Mouse (Mus musculus): ENCODE measurements around the gene Dcaf11. TPM values are rescaled to one million over a fixed set of nuclear protein-coding genes. Genes with fewer than 3 reads are reported as not detected.

Gene Dcaf11
- polyA plus RNA-seq, 1 experiment from 2014 or later, result 53.9 TPM

DNA sequence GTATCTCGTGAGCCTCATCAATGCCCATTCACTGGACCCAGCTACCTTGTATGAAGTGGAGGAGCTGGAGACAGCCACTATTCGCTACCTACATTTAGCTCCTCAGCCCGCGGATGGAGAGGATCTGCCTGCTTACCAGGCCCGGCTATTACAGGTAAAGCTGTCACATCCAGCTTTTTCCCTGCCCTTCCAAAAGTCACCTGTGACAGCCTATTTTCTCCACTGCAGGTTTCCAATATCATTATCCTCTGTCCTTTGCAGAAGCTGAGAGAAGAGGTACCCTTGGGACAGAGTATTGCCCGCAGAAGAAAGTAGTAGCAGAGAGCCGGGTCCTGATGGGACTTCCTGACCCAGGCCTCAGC is 43.4 kb downstream of the Dcaf11 start, which contains the start of gene Irf9:
TSS of gene Irf9 (plus strand) at position 301 of the 362 bp plus-strand sequence.
- ATAC-seq (ENCODE audit: insufficient read depth), result no peak
- H3K4me1 ChIP-seq (ENCODE audit: insufficient read depth), result 0 out of 2 replicates have a peak, but pooled peaks cover 4% of the 10 kb centered on the region
- WGBS, result 84% methylated on average over 7 of the region's 7 CpGs
- peaks cover 68% of the 10 kb centered on the region for H3K36me3 ChIP-seq (ENCODE audit: insufficient read depth)
- TF ChIP-seq CTCF (IDR thresholded peaks at IDR 0.05; ENCODE audit: low read depth), result no peak
- H3K9ac ChIP-seq, result peak within 1 kb of the TSS; percentile 53
- no peaks in the 10 kb centered on the region for H3K9me3 ChIP-seq (ENCODE audit: low read depth, low read length)
- no peak for DNase-seq
- peak within 1 kb of the TSS; percentile 77 for H3K27ac ChIP-seq (ENCODE audit: low read depth)
- H3K4me3 ChIP-seq (ENCODE audit: low read depth, low read length), result peak within 1 kb of the TSS; percentile 32
- no peaks in the 10 kb centered on the region for H3K27me3 ChIP-seq (ENCODE audit: insufficient read depth, low read length)
- H3K4me2 ChIP-seq, result peak within 1 kb of the TSS; percentile 62

DNA sequence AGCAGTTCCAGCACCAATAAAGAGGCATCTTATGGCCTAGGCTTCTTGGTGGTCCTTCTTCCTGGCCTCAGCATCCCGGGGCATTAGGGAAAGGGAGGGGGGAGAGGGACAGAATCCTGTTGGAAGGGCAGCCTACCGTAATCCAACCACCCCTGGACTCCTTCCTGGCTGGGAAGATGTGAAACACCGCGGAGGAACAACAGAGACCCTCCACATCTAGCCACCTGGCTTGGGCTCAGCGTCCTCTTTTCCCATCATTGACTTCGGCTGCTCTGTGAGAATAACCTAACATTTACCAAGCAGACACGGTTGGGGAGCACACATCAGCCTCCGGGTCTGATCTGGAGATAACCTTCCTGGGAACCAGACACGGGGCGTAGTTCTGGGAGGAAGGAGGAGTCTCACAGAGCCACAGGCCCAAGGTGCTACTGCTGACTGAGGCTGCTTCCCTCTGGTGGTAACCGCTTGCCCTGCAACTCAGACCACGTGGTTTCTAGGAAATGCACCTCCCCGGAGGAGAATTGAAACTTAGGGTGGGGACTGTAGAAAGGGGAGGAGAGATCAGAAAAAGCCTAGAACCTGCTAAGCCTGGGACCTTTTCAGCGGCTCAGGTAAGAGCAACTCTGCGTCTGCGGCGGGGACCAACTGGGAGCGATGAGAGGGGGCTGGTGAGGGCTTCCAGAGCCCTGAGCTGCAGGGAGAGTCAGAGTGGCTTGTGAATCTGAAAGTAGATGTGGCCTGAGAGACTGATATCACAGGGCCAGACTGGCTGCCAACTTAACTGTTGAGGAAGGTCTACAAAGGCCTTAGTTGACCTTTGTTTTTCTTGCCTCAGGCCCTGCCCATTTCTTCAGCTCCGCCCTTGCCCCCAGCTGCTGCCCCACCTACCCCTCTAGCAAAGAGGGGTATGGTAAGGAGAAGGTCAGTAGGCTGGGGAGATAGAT is 44.1 kb downstream of the Dcaf11 start:
- DNase-seq (peak; percentile 94), ATAC-seq (ENCODE audit: insufficient read depth) (peak; percentile 92)
- peak overlapping the region; percentile 77 for H3K27ac ChIP-seq (ENCODE audit: low read depth)
- no peaks in the 10 kb centered on the region for H3K27me3 ChIP-seq (ENCODE audit: insufficient read depth, low read length)
- peaks cover 67% of the 10 kb centered on the region for H3K36me3 ChIP-seq (ENCODE audit: insufficient read depth)
- H3K9ac ChIP-seq, result peak overlapping the region; percentile 53
- H3K4me2 ChIP-seq, result peak overlapping the region; percentile 62
- peak overlapping the region; percentile 32 for H3K4me3 ChIP-seq (ENCODE audit: low read depth, low read length)
- H3K9me3 ChIP-seq (ENCODE audit: low read depth, low read length), result no peaks in the 10 kb centered on the region
- 0 out of 2 replicates have a peak, but pooled peaks cover 4% of the 10 kb centered on the region for H3K4me1 ChIP-seq (ENCODE audit: insufficient read depth)
- TF ChIP-seq CTCF (IDR thresholded peaks at IDR 0.05; ENCODE audit: low read depth), result peak; percentile 93
- WGBS, result 15% methylated on average over 19 of the region's 19 CpGs

DNA sequence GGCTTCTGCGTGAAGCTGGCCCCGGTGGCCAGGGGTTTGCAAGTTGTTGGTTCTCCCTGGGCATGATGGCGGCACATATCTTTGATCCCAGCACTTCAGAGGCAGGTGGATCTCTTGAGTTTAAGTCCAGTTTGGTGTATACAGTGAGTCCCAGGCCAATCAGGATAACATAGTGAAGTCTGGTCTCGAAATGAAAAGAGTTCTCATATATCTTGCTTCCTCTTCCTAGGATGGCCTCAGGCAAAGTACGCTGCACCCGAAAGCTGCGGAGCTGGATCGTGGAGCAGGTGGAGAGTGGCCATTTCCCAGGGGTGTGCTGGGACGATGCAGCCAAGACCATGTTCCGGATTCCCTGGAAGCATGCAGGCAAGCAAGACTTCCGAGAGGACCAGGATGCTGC is 45.0 kb downstream of the Dcaf11 start:
- no peak for DNase-seq
- peaks cover 66% of the 10 kb centered on the region for H3K36me3 ChIP-seq (ENCODE audit: insufficient read depth)
- no peaks in the 10 kb centered on the region for H3K27me3 ChIP-seq (ENCODE audit: insufficient read depth, low read length)
- WGBS, result 92% methylated on average over 11 of the region's 11 CpGs
- H3K9ac ChIP-seq, result no peak overlapping the region
- 0 out of 2 replicates have a peak, but pooled peaks cover 4% of the 10 kb centered on the region for H3K4me1 ChIP-seq (ENCODE audit: insufficient read depth)
- H3K4me3 ChIP-seq (ENCODE audit: low read depth, low read length), result peak overlapping the region; percentile 32; the same call in 1 of the 2 replicates
- peak overlapping the region; percentile 62 for H3K4me2 ChIP-seq
- no peak for TF ChIP-seq CTCF (IDR thresholded peaks at IDR 0.05; ENCODE audit: low read depth)
- 0 out of 2 replicates have a peak overlapping the region, but pooled peaks have one; percentile 77 for H3K27ac ChIP-seq (ENCODE audit: low read depth)
- no peak for ATAC-seq (ENCODE audit: insufficient read depth)
- no peaks in the 10 kb centered on the region for H3K9me3 ChIP-seq (ENCODE audit: low read depth, low read length)

- WGBS, result 87% methylated on average over 16 of the region's 16 CpGs
Observed at GRCm38 (mm10) chr14:55605743-55606459, 46.1 kb downstream of the Dcaf11 start.

GRCm38 (mm10) chr14:55608339-55608738 is 48.5 kb downstream of the Dcaf11 start:
- ATAC-seq (ENCODE audit: insufficient read depth), result no peak
- Histone ChIP-seq H3K36me3 (ENCODE audit: insufficient read depth) (peaks cover 40% of the 10 kb centered on the region), H3K4me3 (ENCODE audit: low read depth, low read length) (no peak overlapping the region), H3K9ac (no peak overlapping the region), H3K27me3 (ENCODE audit: insufficient read depth, low read length) (no peaks in the 10 kb centered on the region), H3K4me2 (no peak overlapping the region), H3K9me3 (ENCODE audit: low read depth, low read length) (no peaks in the 10 kb centered on the region), H3K4me1 (ENCODE audit: insufficient read depth) (0 out of 2 replicates have a peak, but pooled peaks cover 4% of the 10 kb centered on the region), H3K27ac (ENCODE audit: low read depth) (no peak overlapping the region)
- no peak for TF ChIP-seq CTCF (IDR thresholded peaks at IDR 0.05; ENCODE audit: low read depth)
- no peak for DNase-seq
- WGBS, result 93% methylated on average over 6 of the region's 6 CpGs

More at GRCm38 (mm10) chr14:55605743-55606459, 46.1 kb downstream of the Dcaf11 start:
- DNase-seq, result no peak
- H3K27ac ChIP-seq (ENCODE audit: low read depth), result no peak overlapping the region
- no peak overlapping the region for H3K4me2 ChIP-seq
- H3K36me3 ChIP-seq (ENCODE audit: insufficient read depth), result peaks cover 57% of the 10 kb centered on the region
- H3K4me1 ChIP-seq (ENCODE audit: insufficient read depth), result 0 out of 2 replicates have a peak, but pooled peaks cover 4% of the 10 kb centered on the region
- H3K9me3 ChIP-seq (ENCODE audit: low read depth, low read length), result no peaks in the 10 kb centered on the region
- no peaks in the 10 kb centered on the region for H3K27me3 ChIP-seq (ENCODE audit: insufficient read depth, low read length)
- TF ChIP-seq CTCF (IDR thresholded peaks at IDR 0.05; ENCODE audit: low read depth), result no peak
- no peak overlapping the region for H3K9ac ChIP-seq
- no peak for ATAC-seq (ENCODE audit: insufficient read depth)
- no peak overlapping the region for H3K4me3 ChIP-seq (ENCODE audit: low read depth, low read length)

DNA sequence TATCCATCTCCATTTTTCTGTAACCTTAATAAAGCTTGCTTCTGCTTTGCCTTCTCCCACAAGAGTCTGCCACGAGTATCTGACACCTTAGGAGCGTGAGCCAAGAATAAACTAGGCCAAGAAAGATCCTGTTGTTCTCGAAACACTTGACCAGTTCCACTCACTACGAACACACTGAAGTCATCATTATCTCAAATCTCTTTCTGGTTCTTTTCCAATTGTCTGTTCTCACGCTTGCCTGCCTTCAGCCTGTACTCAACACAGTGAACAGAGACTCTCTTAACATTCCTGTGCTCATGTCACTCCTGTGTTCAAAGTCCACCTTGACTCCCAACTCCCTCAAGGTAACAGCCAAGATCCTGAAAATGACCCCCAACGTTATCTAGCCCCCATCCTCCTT is 53.5 kb downstream of the Dcaf11 start:
- H3K4me3 ChIP-seq (ENCODE audit: low read depth, low read length), result no peak overlapping the region
- no peak overlapping the region for H3K27ac ChIP-seq (ENCODE audit: low read depth)
- H3K9me3 ChIP-seq (ENCODE audit: low read depth, low read length), result no peaks in the 10 kb centered on the region
- ATAC-seq (ENCODE audit: insufficient read depth), result no peak
- H3K36me3 ChIP-seq (ENCODE audit: insufficient read depth), result peaks cover 10% of the 10 kb centered on the region
- 60% methylated on average over 6 of the region's 6 CpGs for WGBS
- no peaks in the 10 kb centered on the region for H3K4me1 ChIP-seq (ENCODE audit: insufficient read depth)
- no peaks in the 10 kb centered on the region for H3K27me3 ChIP-seq (ENCODE audit: insufficient read depth, low read length)
- TF ChIP-seq CTCF (IDR thresholded peaks at IDR 0.05; ENCODE audit: low read depth), result no peak
- no peak for DNase-seq
- no peak overlapping the region for H3K4me2 ChIP-seq
- no peak overlapping the region for H3K9ac ChIP-seq
